Mouse (Mus musculus) bone marrow macrophage, adult 2 months (primary cell): Measurements from ENCODE around the gene Cog7.

Experiments used
- CTCF ChIP-seq: IDR thresholded peaks from 2 replicates; pipeline ENCODE4 v1.5.1; 2012; ENCODE audit warnings: low read depth, mild to moderate bottlenecking, low read length, moderate library complexity
- POLR2A ChIP-seq: IDR thresholded peaks from 2 replicates; pipeline ENCODE4 v1.6.1; 2012; ENCODE audit warnings: mild to moderate bottlenecking, low read depth, low read length, borderline replicate concordance

GRCm38 (mm10) chr7:121857177-121857884 is 124.2 kb downstream of the Cog7 start:
- TF ChIP-seq CTCF: no peak
- no peak for TF ChIP-seq POLR2A
